Mouse (Mus musculus): ENCODE results near the gene Actg2.

Gene Actg2

DNA sequence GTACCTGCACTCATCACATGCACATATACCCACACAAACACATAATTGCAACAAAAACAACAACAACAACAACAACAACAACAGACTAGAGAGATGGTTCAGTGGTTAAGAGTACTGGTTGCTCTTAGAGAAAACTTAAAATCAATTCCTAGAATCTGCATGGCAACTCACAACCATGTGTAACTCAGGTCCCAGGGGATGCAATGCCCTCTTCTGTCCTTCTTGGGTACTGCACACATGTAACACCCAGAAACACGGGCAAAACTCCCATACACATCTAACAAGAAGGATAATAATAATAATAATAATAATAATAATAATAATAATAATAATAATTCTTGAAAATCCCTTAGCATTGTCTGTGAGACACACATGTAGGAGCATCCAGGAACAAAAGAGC is 23.6 kb downstream of the Actg2 start:
- DNase-seq (ENCODE audit: low spot score in 2 of 2): peak; percentile 25 to 44

GRCm38 (mm10) chr6:83510210-83510609 is 25.9 kb downstream of the Actg2 start:
- no peak for DNase-seq (ENCODE audit: low spot score in 2 of 2)

GRCm38 (mm10) chr6:83509442-83509841 is 26.6 kb downstream of the Actg2 start:
- peak; percentile 50 to 55 for DNase-seq (ENCODE audit: low spot score in 2 of 2)

DNA sequence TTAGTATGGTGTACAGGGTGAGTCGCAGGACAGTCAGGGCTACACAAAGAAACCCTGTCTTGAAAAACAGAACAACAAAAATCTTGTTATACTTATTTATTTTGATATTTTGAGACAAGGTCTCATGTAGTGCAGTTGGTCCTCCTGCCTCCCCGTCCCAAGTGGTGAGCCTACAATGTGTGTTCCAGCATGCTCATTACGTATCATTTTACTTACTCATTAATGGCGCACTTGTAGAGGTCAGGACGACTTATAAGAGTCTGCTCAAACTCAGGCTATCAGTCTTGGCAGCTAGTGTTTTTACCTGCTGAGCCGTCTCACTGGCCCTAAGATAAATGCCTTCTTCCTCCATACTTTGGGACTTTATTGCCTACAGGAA is 28.9 kb downstream of the Actg2 start:
- no peak for DNase-seq (ENCODE audit: low spot score in 2 of 2)

GRCm38 (mm10) chr6:83506258-83507167 is 29.6 kb downstream of the Actg2 start, which contains the start of gene Dguok:
Dguok (minus strand) TSS chr6:83506969.
- peak; percentile 90 to 95 for DNase-seq (ENCODE audit: low spot score in 2 of 2)

GRCm38 (mm10) chr6:83505554-83505953 is 30.5 kb downstream of the Actg2 start:
- DNase-seq (ENCODE audit: low spot score in 2 of 2): no peak

DNA sequence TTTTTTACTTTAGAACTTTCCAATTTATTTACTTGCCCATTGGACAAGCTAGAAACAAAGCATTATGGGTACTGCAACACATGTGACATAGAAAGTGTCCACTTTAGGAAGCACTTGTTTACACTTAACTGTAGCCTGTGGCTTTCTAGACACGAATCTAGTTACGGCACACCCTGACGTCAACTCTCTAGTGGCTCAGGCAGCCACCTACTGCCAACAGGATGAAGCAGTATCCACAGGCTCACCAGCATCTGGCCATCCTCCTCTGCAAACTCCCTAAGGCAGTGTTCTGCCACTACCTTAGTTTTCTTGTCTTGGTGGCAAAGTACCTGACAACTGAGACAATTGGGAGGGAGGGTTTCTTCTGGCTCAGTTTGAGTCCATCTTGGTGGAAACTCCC is 32.7 kb downstream of the Actg2 start:
- DNase-seq (ENCODE audit: low spot score in 2 of 2): no peak

DNA sequence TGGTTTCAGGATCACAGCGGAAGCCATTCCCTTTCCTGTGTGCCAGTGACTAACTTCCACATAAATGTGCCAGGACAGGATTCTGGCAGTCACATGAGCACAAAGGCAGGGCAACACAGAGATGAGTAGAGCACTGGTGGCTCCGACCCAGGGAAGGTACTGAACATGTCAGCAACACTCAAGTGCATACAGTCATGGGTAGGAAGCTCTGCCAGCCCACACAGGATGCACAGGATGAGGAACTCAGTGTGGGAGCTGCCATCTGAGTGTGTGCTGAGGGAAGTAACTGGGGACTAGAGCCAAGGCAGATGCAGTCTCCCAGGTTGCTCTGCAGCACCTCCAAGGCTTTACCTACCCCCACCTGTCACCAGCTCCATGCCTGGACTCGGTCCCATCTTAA is 33.4 kb downstream of the Actg2 start:
- peak; percentile 17 to 43 for DNase-seq (ENCODE audit: low spot score in 2 of 2)

GRCm38 (mm10) chr6:83501524-83502310 is 34.3 kb downstream of the Actg2 start:
- no peak for DNase-seq (ENCODE audit: low spot score in 2 of 2)

- DNase-seq (ENCODE audit: low spot score in 2 of 2): no peak
Measured at GRCm38 (mm10) chr6:83500462-83500861, 35.6 kb downstream of the Actg2 start.

- DNase-seq (ENCODE audit: low spot score in 2 of 2): no peak
Measured at GRCm38 (mm10) chr6:83499078-83499477, 37.0 kb downstream of the Actg2 start.

GRCm38 (mm10) chr6:83496753-83497710 is 39.0 kb downstream of the Actg2 start:
- no peak for DNase-seq (ENCODE audit: low spot score in 2 of 2)

DNA sequence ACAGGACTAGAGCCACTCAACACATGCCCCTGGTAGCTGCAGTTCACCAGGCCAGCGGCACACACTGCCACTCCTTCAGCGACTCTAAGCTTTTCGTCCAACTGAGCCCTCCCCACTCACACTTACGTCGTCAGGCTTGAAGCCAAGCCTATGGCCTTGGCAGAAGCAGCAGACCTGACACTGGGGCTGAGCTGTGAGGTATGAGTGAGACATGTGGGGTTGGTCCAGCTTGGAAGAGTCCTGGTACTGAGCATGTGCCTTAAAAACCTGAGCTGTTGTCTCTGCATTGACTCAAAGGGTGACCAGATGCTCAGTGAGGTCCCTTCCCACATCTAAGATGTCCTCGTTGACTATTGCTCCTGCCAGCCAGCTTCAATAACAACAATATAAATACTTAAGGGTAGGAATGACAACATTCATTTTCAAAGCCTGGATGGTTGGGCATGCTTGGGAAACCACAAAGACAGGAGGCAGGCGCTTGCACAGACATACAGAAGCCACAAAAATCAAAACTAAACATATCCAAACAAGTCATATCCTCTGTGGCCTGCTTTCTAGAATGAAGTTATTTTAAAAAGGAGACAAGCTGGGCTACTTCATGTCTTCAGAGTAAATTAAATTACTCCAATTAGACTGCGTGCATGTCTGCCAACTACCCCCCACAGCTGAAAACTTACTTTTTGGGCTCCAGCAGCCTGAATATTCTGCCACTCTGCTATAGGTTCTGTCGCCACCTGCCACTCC is 39.9 kb downstream of the Actg2 start:
- DNase-seq (ENCODE audit: low spot score in 2 of 2): no peak

DNA sequence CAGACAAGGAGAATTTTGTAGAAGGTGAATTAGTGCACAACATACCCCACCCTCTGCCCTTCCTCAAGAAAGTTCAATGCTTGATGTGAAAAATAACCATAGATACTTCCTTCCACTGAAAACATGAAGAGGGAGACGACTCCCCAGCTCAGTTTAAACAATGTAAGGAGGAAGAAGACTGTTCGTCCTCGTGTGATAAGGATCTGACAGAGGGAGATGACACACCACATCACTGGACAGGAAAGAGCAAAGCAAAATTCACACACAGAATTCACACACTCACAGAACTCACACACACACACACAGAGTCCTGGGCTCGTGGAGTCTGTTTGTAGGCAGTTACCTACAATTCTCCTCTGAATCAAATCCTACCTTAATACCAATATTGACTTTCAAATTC is 45.4 kb downstream of the Actg2 start:
- DNase-seq (ENCODE audit: low spot score in 2 of 2): no peak

GRCm38 (mm10) chr6:83488200-83488599 is 47.9 kb downstream of the Actg2 start:
- no peak for DNase-seq (ENCODE audit: low spot score in 2 of 2)

- no peak for DNase-seq (ENCODE audit: low spot score in 2 of 2)
Measured at GRCm38 (mm10) chr6:83487298-83487697, 48.8 kb downstream of the Actg2 start.

GRCm38 (mm10) chr6:83485854-83486253 is 50.2 kb downstream of the Actg2 start:
- no peak for DNase-seq (ENCODE audit: low spot score in 2 of 2)

- DNase-seq (ENCODE audit: low spot score in 2 of 2): no peak
Measured at GRCm38 (mm10) chr6:83483776-83484175, 52.3 kb downstream of the Actg2 start.

GRCm38 (mm10) chr6:83482418-83483085 is 53.5 kb downstream of the Actg2 start:
- DNase-seq (ENCODE audit: low spot score in 2 of 2): no peak

DNA sequence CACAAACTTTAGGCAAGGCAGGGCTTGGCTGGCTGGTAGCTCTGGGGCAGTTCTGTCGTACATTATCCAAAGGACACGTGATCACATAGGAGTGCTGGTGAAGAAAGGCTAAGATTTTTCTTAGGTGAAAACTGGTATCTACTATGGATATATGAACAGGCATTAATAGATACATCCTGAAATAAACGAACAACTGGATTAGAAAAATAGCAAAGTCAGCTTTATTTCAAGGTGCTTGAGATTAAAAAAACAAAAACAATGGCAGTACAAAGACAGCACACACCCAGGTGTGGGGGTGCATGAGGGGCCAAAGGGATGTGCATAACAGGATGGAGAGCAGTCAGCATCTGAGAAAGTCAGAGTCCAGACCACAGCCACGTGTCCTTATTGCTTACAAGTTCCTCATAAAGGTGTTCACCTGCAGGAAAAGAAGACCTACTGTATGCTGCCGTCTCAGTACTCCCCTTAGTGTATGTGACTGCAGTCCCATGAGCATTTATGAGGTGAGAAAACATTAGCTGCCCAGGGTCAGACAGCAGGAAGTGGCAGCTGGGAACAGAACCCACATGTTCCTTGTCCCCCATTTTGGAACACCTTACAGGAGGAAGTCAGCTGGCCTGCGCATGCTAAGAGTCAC is 55.9 kb downstream of the Actg2 start:
- DNase-seq (ENCODE audit: low spot score in 2 of 2): no peak

All from frontal cortex, postnatal 25 days (tissue).